Mouse (Mus musculus): ENCODE results near the gene Trp53i11.

Gene Trp53i11

GRCm38 (mm10) chr2:93187323-93187996 is at the start of gene Trp53i11:
TSS of gene Trp53i11 (plus strand) at chr2:93187548.
- peak; percentile 93 for DNase-seq (ENCODE audit: low spot score)

GRCm38 (mm10) chr2:93139476-93139875 is 47.9 kb upstream of the Trp53i11 start:
- no peak for DNase-seq (ENCODE audit: low spot score)

GRCm38 (mm10) chr2:93141329-93141728 is 46.0 kb upstream of the Trp53i11 start:
- DNase-seq (ENCODE audit: low spot score): no peak

GRCm38 (mm10) chr2:93142616-93143015 is 44.7 kb upstream of the Trp53i11 start:
- peak; percentile 18 for DNase-seq (ENCODE audit: low spot score)

- DNase-seq (ENCODE audit: low spot score): no peak
Observed at GRCm38 (mm10) chr2:93144126-93144525, 43.2 kb upstream of the Trp53i11 start.

- no peak for DNase-seq (ENCODE audit: low spot score)
Observed at GRCm38 (mm10) chr2:93150009-93150408, 37.3 kb upstream of the Trp53i11 start.

GRCm38 (mm10) chr2:93150673-93151450 is 36.5 kb upstream of the Trp53i11 start:
- peak; percentile 24 for DNase-seq (ENCODE audit: low spot score)

GRCm38 (mm10) chr2:93152191-93152601 is 35.2 kb upstream of the Trp53i11 start:
- DNase-seq (ENCODE audit: low spot score): no peak

GRCm38 (mm10) chr2:93152883-93153491 is 34.4 kb upstream of the Trp53i11 start:
- DNase-seq (ENCODE audit: low spot score): no peak

- DNase-seq (ENCODE audit: low spot score): no peak
Observed at GRCm38 (mm10) chr2:93153833-93154232, 33.5 kb upstream of the Trp53i11 start.

- DNase-seq (ENCODE audit: low spot score): no peak
Observed at GRCm38 (mm10) chr2:93154486-93155032, 32.8 kb upstream of the Trp53i11 start.

GRCm38 (mm10) chr2:93160467-93161035 is 26.8 kb upstream of the Trp53i11 start:
- DNase-seq (ENCODE audit: low spot score): no peak

GRCm38 (mm10) chr2:93161914-93162664 is 25.3 kb upstream of the Trp53i11 start:
- DNase-seq (ENCODE audit: low spot score): no peak

GRCm38 (mm10) chr2:93162791-93163190 is 24.6 kb upstream of the Trp53i11 start:
- no peak for DNase-seq (ENCODE audit: low spot score)

GRCm38 (mm10) chr2:93163317-93163716 is 24.0 kb upstream of the Trp53i11 start:
- DNase-seq (ENCODE audit: low spot score): peak; percentile 44

GRCm38 (mm10) chr2:93163750-93164335 is 23.5 kb upstream of the Trp53i11 start:
- no peak for DNase-seq (ENCODE audit: low spot score)

GRCm38 (mm10) chr2:93166295-93166694 is 21.1 kb upstream of the Trp53i11 start:
- no peak for DNase-seq (ENCODE audit: low spot score)

GRCm38 (mm10) chr2:93166734-93167406 is 20.5 kb upstream of the Trp53i11 start:
- DNase-seq (ENCODE audit: low spot score): no peak

- DNase-seq (ENCODE audit: low spot score): no peak
Observed at GRCm38 (mm10) chr2:93170156-93170844, 17.0 kb upstream of the Trp53i11 start.

GRCm38 (mm10) chr2:93170845-93171200 is 16.5 kb upstream of the Trp53i11 start:
- no peak for DNase-seq (ENCODE audit: low spot score)

All from ovary, postnatal 36 days (tissue).